Mouse (Mus musculus) natural killer cell, adult 2 months (primary cell): ENCODE data around the gene Gm44596.
"Not testable (repeated sequence)": the region's sequence is repeated elsewhere in the genome, so short reads cannot be mapped to it uniquely, and the experiment has no call there.

Experiments used
- DNase-seq, 2 experiments: peaks; one replicate each; pipeline ENCODE4 v3.0.0; 2022; ENCODE audit warnings: low spot score in 2 of 2

The Gm44596 gene

DNA sequence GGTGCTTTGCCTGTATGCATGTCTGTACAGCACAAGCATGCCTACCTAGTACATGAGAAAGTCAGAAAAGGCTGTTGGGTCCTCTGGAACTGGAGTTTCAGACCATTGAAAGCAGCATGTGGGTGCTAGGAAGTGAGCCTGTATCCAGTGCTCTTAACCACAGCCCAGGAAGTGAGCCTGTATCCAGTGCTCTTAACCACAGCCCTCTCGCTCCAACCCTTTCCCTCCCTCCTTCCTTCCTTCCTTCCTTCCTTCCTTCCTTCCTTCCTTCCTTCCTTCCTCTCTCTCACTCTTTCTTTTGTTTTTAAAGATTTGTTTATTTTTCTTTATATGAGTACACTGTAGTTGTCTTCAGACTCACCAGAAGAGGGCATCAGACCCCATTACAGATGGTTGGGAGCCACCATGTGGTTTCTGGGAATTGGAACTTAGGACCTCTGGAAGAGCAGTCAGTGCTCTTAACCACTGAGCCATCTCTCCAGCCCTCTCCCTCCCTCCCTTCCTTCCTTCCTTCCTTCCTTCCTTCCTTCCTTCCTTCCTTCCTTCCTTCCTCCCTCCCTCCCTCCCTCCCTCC, 5.4 kb downstream of the Gm44596 start:
- DNase-seq = not testable (repeated sequence)

DNA sequence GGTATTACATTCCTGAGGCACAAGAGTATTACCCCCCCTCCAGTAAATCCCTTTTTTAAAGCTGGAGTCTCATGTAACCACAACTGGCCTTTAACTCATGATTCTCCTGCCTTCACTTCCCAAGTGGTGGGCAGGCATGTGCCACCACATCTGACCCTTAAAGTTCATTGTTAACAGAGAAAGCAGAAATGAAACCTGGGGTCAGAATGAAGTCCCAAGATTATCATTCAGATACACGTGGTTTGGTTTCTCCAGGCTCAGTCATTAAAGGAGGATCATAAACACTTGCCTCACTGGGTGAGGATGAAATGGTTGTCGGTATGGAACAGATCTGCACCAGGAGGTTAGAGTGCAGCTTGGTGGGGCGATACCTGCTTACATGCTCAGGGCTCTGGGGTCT, 6.0 kb downstream of the Gm44596 start:
- no peak for DNase-seq

DNA sequence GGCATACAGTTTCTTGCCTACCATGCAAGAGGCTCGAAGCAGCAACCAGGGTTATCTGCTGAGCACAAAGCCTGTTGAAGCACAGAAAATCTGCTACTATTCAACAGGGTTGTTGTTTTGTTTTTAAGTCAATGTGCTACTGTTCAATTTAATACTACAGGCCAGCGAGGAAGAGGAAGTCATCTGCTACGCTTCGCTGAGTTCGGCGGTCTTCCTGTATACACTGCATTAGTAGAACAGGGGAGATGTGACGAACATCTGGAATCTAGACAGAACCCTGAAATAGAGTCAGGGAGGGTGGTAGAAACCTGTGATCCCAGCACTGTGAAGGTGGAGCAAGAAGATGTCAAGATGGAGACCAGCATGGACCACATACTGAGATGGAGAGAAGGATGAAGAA, 8.4 kb downstream of the Gm44596 start:
- peak in 1 of 2 experiments; percentile 41 for DNase-seq

DNA sequence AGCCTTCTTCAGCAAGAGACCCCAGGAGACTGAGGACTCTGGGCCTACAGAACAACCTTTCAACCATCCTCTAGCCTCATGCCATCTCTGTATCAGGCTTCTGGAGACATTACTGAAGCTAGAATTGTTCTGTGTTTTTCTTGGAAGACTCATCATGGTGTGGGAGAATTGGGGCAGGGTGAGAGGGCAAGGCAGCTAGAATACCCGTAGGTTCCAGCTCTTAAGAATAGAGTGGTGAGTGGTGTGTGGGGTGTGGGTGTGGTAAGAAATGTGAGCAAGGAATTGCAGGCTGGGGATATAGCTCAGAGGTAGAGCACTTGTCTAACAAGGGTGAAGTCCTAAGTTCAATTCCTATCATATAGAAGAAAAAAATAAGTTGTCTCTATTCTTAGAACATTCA, 9.7 kb downstream of the Gm44596 start:
- no peak for DNase-seq

DNA sequence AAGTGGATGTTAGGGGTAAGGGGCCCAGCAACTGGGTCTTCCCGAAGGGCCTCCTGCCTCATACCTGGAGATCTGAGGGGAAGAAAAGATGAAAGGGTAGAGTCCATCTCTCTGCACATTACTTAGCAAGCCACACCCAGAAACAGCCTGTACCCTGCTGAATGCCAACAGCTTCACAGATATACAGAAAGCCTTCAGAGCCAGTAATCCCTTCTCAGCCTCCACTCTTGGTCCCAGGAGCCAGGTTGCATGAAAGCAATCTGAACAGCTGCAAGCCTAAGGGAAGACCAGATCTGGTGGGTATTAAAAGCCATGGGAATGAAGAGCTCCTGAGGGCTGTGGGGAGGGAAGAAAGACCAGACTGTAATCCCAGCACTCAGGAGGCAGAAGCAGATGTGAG, 13.9 kb downstream of the Gm44596 start:
- no peak for DNase-seq

DNA sequence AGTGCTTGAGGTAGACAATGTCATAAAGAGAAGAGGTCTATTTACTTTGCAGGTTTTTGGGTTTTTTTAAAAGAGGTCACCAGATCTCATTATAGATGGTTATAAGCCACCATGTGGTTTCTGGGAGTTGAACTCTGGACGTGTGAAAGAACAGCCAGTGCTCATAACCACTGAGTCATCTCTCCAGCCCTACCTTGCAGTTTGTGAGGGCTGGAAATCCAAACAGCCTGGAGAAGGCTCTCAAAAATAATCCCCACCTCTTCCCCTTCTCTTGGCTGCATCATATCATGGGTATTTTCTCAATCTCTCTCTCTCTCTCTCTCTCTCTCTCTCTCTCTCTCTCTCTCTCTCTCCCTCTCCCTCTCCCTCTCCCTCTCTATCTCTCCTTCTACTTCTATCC, 15.4 kb downstream of the Gm44596 start:
- no peak for DNase-seq

DNA sequence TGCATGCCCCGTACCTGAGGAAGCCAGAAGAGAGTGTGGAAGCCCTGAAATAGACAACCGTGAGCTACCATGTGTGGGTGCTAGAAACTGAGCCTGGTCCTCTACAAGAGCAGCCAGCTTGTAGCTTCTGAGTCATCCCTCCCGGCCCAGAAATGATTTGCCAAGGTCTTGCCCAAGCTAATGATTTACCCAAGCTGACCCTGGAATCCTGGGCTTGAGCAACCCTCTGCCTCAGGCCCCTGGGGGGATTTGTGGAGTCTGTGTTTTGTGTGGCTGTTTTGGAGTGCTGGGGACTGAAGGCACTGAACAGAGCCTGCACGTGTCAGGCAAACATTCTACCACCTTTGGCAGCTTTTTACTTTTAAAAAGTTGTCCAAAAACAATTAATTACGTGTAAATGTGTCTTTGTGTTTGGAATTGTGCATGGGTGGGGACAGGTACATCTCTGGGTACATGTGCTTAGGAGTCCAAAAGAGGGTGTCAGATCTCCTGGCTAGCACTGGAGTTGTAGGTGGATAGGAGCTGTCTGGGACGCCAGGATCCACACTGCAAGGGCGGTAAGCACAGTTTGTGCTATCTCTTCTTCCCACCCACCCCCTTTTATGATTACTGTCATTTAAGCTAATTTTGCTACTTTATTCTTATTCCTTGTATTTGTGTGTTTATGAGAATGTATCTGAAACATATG, 22.4 kb downstream of the Gm44596 start:
- DNase-seq = no peak

DNA sequence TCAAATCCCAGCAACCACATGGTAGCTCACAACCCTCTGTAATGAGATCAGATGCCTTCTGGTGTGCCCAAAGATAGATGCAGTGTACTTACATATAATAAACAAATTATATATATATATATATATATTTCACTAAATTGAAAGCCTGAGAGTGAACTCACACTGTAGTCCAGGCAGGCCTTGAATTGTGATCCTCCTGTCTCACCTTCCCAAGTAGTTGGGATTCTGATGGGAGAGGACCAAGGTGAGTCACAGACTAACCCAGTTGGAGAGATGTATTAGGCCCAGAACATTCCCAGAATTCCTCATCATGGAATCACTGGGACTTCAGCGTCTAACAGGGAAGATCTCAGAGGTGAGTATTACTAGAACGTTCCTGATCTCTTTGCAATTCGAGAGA, 23.7 kb downstream of the Gm44596 start, which contains the start of gene Nrip2:
TSS of gene Nrip2 (plus strand) at position 301 of the 400 bp plus-strand sequence.
- DNase-seq = no peak

DNA sequence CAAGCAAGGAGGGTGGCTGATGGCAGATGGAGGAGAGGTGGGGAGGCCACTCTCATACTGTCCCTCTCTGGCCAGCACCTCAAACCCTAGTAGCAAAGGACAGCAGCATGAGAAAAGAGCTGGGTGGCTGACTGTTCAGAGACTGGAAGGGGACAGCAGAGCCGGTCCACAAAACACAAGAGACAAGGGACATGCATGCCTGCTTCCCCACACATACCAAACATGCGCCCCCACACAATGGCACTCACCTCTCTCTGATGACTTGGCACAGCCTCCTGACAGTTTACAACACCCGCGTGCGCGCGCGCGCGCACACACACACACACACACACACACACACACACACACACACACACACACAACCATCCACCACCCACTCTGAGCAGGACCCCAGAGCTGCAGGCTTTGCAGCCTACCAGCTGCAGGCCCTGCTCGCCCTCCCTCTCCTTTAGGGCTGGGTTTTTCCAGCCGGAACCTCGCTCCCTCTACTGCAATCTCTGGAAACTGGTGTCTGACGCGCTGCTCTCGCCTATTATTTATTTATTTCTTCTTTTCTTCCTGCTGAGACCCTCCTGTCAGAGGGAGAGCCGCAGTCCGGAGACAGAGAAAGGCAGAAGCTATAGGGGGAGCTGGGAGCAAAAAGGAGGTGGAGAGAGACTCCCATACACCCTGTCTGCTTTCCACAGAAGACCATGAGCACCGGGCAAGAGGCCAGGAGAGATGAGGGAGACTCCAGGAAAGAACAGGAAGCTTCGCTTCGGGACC, 24.3 kb downstream of the Gm44596 start:
- DNase-seq = no peak

DNA sequence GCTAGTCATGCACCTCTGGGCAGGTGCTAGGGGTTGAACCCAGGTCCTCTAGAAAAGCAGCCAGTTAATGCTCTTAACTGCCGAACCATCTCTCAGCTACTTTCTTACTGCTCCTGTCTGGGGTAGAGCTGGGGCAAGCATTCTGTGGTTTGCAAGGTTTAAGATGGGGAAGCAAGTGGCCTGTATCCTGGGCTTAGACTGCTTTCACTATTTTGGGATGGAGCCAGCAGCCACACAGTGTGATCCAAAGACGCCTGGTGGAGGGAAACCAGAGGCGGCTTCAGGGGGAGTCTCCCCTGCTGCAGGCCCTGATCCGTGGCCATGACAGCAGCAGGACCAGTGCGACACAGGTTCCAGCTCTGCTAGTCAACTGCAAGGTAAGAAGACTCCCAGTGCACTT, 29.4 kb downstream of the Gm44596 start:
- no peak for DNase-seq

DNA sequence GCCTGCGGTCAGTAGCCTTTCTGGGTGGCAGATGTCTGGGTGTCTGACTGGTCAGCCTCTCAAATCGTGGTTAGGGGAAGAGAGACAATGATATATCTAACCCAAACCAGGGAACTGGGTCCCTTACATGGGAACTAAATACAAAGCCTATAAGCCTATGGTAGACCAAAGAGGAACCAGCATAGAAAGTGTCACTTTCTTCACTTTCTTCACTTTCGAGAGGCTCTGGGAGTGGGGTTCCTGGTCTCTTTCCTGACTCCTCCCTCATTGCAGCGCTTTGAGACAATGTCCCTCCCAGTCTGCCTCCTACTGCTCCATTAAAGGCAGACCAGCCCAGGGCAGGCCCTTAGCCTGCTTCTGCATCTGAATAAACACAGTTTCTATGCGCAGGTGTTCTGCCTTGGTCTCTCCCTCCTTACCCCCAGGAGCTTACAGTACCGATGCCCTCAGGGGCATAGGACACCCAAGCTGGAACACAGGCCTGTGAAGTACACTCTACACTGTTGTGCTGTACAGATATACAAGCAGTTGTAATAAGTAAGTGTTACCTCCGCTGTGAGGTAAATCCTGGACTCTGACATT, 33.3 kb downstream of the Gm44596 start:
- DNase-seq = no peak

DNA sequence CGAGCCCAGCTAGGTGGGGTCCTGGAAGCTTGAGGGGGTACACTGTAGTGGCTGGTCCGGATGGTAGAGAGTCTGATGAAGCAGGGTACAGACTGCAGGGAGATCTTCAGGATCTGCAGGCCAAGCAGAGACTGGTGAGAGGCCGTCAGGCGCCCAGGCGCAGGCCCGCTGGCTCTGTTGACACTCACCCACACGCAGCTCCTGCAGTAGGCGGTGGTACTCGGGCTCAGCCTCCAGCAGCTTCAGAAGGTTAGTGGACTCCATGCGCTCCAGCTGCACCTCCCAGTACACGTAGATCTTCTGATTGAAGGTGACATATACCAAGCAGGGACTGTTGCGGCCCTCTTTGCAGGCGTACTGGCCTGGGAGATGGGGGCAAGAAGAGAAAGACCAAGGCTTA, 35.0 kb downstream of the Gm44596 start:
- no peak for DNase-seq

DNA sequence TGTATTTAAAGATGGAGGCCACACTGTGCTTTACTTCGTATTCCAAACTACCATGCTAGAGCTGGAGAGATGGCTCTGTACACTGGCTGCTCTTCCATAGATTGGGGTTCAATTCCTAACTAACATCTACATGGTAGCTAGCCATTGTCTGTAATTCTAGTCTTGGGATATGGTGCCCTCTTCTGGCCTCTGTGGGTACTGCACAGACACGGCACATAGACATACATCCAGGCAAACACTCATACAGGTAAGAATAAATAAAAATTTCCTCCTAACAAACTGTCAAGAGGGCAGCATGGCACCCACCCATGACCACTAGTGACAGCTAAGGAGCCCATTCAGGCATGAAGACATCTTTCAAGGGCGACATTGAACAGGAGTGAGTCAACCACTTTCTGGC, 35.8 kb downstream of the Gm44596 start:
- DNase-seq = peak; percentile 58 to 77

DNA sequence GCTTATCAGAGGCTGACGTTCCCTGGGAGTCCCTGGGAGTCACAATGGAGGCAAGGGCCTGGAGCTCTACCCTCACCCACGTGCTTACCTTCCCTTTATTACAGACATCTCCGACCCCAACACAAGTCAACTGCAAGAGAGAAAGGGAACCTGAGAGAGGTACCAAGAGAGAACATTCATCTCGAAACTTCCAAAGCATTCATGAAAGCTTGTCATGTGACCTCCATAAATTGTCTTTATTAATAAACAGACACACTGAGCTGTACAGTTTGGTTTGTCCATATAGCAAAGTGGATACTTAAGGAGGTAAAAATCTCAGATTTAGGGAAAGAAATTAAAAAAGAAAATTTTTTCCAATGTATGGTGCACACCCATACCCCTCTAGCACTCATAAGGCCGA, 40.9 kb downstream of the Gm44596 start:
- no peak for DNase-seq

DNA sequence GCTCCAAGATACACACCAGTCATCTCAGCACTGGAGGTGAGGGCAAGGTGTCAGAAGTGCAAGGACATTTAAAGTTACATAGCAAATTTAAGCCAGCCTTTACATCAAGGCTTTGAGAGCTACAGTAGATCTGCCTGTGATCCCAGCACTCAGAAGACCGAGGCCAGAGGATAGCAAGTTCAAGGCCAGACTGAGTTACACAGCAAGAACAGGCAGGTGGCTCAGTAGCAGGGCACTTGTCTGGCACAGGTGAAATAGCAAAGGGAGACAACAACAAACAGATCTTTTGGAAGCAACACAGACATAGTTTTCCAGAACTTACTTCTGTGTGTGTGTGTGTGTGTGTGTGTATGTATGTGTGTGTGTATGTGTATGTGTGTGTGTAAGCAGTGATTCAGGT, 42.8 kb downstream of the Gm44596 start:
- no peak for DNase-seq

DNA sequence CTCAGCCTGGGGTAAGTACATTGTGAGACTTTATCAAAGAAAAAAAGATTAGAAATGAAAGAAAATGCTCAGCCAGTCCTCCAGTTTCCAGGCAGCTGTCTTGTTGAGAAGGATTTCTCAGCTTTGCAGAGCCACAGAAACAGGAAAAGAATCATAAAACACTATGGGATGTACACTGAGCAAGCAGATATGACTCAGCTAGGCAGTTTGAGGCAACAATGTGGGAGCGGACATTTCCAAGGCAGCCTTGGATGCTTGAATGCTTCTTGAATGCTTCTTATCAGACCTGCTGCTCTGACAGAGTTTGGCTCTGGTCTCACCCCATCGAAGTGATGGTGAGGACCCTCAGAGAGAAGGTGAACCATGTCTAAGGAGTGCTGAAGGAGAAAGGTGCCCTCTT, 45.7 kb downstream of the Gm44596 start:
- DNase-seq = no peak

DNA sequence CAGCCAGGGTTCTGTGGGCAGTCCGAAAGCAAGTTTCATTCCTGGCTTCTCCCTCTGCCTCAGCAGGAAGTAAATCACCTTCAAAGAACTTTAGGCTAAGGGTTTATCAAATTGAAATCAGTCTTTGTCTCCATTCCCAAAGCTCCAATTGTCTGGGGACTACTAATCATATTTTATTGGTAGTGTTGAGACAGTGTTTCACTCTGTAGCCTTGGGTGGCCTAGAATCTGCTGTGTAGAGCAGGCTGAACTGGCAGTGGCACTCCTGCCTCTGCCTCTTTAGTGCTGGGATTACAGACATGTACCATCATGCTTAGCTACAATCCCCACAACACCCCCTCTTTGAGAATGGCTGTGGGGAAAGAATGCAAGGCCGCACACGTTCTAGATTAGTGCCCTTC, 46.2 kb downstream of the Gm44596 start:
- DNase-seq = no peak

DNA sequence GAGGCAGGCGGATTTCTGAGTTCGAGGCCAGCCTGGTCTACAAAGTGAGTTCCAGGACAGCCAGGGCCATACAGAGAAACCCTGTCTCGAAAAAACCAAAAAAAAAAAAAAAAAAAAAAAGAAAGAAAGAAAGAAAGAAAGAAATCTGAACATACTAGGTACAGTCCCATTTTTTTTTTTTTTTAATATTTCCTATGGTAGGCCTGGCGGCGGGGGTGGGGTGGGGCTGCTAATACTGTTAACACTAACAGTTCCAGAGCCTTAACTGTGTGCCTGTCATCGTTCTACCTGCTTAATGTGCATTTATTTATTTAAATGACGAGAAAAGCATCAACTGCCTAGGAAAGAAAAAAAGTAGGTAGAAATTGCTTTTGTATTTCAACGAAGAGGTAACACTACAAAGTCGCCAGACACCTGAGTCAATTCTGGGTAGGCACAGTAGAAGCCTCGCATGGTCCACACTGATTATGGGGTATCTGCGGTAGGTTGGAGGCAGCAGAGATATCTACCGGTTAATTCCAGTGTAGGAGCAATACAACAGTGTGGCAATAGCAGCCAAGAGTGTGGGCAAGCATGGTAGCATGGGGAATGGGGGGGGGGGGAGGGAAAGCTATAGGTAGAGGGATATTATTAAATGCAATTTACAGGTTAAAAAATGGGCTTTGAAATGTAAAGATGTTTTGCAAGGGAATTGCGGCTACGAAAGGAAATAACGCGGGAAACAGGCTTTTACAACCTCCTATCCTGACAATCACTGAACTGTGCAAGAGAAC, 48.4 kb downstream of the Gm44596 start:
- DNase-seq = no peak

DNA sequence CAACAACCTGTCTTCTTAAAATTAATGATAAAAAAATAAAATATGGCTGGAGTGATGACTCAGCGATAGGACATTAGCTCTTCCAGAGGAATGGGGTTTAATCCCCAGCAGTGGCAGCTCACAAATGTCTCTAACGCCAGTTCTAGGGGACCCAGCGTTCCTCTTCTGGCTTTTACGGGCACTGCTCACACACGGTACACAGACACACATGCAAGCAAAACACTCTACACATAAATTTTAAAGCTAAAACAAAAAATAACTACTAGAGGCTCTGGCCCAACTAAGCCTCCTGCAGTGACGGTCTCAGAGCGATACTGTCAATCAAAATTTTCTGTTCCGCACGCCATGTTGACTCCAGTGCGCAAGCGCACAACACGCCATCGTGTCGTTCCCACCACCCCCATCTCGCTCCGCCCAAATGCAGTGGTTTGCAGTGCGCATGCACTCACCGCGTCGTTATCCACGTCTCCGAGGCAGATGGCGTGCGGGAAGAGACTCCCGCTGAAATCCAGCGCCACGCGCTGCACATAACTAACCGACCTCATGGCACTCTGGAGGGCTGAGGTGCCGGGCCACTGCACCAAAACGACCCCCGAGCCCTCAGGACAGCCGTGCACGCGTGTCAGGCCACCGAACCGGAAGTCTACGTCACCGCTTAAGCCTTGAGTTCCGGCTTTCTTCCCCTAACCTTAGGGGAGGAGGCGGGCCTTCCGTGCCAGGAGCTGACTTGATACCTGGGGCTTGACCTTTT, 49.1 kb downstream of the Gm44596 start, which contains the start of gene Itfg2:
TSS of gene Itfg2 (minus strand) at position 663 of the 751 bp plus-strand sequence.
- DNase-seq = peak; percentile 96

DNA sequence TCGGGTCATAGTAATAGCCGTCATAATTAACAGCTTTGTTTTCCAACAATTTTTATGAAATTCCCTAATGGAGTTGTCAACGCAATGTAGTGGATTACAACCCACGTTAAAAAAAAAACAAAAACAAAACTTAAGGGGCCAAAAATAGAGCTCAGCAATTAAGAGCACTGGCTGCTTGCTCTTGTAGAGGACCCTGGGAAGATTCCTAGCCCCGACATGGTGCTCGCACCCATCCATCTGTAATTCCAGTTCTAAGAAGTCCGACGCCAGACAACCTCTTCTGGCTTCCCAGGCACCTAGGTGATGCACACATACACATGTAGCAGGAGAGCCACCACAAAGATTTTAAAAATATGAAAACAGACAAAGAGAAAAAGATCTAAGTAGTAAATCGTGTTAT, 49.7 kb downstream of the Gm44596 start:
- DNase-seq = no peak

DNA sequence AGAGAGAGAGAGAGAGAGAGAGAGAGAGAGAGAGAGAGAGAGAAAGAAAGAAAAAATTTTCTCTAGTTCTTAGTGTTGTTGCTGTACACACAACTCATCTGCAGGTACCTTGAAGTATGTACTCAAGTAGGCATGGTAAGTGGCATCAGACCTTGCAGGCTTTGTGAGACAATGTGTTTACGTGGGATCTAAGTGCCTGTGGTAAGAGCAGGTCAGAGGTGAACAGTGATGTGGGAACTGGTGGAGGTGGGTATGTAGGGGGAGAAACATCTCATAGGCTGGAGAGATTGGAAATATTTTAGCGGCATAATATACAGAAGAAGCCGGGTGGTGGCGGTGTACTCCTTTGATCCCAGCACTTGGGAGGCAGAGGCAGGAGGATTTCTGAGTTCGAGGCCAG, 52.3 kb downstream of the Gm44596 start:
- DNase-seq = no peak
